Mouse (Mus musculus): ENCODE results near the gene St6gal1. TPM values are rescaled to one million over a fixed set of nuclear protein-coding genes. Genes with fewer than 3 reads are reported as not detected.

The St6gal1 gene
- polyA plus RNA-seq, 1 experiment = 77.2 TPM

GRCm38 (mm10) chr16:23269056-23269983 lies 44.8 kb downstream of the St6gal1 start:
- no peak for TF ChIP-seq POLR2A (IDR thresholded peaks at IDR 0.05; ENCODE audit: borderline replicate concordance, low read depth, low read length)
- TF ChIP-seq CTCF (IDR thresholded peaks at IDR 0.05; ENCODE audit: low read depth, low read length) = no peak
- Histone ChIP-seq H3K27ac (ENCODE audit: insufficient read depth, low read depth, low read length) (peak overlapping the region; percentile 34), H3K4me3 (ENCODE audit: insufficient read depth, low read length) (no peak overlapping the region), H3K4me1 (ENCODE audit: control insufficient read depth, insufficient read depth, low read length) (peaks cover 70% of the 10 kb centered on the region)

GRCm38 (mm10) chr16:23269984-23270912 lies 45.7 kb downstream of the St6gal1 start:
- 0 out of 2 replicates have a peak overlapping the region, but pooled peaks have one; percentile 5 for H3K27ac ChIP-seq (ENCODE audit: insufficient read depth, low read depth, low read length)
- TF ChIP-seq POLR2A (IDR thresholded peaks at IDR 0.05; ENCODE audit: borderline replicate concordance, low read depth, low read length) (no peak), CTCF (IDR thresholded peaks at IDR 0.05; ENCODE audit: low read depth, low read length) (no peak)
- no peak overlapping the region for H3K4me3 ChIP-seq (ENCODE audit: insufficient read depth, low read length)
- peaks cover 76% of the 10 kb centered on the region for H3K4me1 ChIP-seq (ENCODE audit: control insufficient read depth, insufficient read depth, low read length)

GRCm38 (mm10) chr16:23270913-23271253 lies 46.3 kb downstream of the St6gal1 start:
- H3K4me3 ChIP-seq (ENCODE audit: insufficient read depth, low read length) = no peak overlapping the region
- TF ChIP-seq CTCF (IDR thresholded peaks at IDR 0.05; ENCODE audit: low read depth, low read length) (no peak), POLR2A (IDR thresholded peaks at IDR 0.05; ENCODE audit: borderline replicate concordance, low read depth, low read length) (no peak)
- peaks cover 78% of the 10 kb centered on the region for H3K4me1 ChIP-seq (ENCODE audit: control insufficient read depth, insufficient read depth, low read length)
- H3K27ac ChIP-seq (ENCODE audit: insufficient read depth, low read depth, low read length) = peak overlapping the region; percentile 94

GRCm38 (mm10) chr16:23271746-23272520 lies 47.4 kb downstream of the St6gal1 start:
- no peak overlapping the region; the same call in 1 of the 2 replicates for H3K4me3 ChIP-seq (ENCODE audit: insufficient read depth, low read length)
- H3K27ac ChIP-seq (ENCODE audit: insufficient read depth, low read depth, low read length) = peak overlapping the region; percentile 94
- peaks cover 69% of the 10 kb centered on the region for H3K4me1 ChIP-seq (ENCODE audit: control insufficient read depth, insufficient read depth, low read length)
- TF ChIP-seq CTCF (IDR thresholded peaks at IDR 0.05; ENCODE audit: low read depth, low read length) (no peak), POLR2A (IDR thresholded peaks at IDR 0.05; ENCODE audit: borderline replicate concordance, low read depth, low read length) (no peak)

GRCm38 (mm10) chr16:23272521-23273230 lies 48.1 kb downstream of the St6gal1 start:
- Histone ChIP-seq H3K4me1 (ENCODE audit: control insufficient read depth, insufficient read depth, low read length) (peaks cover 66% of the 10 kb centered on the region), H3K27ac (ENCODE audit: insufficient read depth, low read depth, low read length) (peak overlapping the region; percentile 94), H3K4me3 (ENCODE audit: insufficient read depth, low read length) (0 out of 2 replicates have a peak overlapping the region, but pooled peaks have one; percentile 5)
- TF ChIP-seq POLR2A (IDR thresholded peaks at IDR 0.05; ENCODE audit: borderline replicate concordance, low read depth, low read length) = no peak
- TF ChIP-seq CTCF (IDR thresholded peaks at IDR 0.05; ENCODE audit: low read depth, low read length) = no peak

GRCm38 (mm10) chr16:23274005-23274404 lies 49.5 kb downstream of the St6gal1 start:
- peaks cover 56% of the 10 kb centered on the region for H3K4me1 ChIP-seq (ENCODE audit: control insufficient read depth, insufficient read depth, low read length)
- no peak for TF ChIP-seq POLR2A (IDR thresholded peaks at IDR 0.05; ENCODE audit: borderline replicate concordance, low read depth, low read length)
- TF ChIP-seq CTCF (IDR thresholded peaks at IDR 0.05; ENCODE audit: low read depth, low read length) = no peak
- no peak overlapping the region for H3K4me3 ChIP-seq (ENCODE audit: insufficient read depth, low read length)
- H3K27ac ChIP-seq (ENCODE audit: insufficient read depth, low read depth, low read length) = peak overlapping the region; percentile 94; the same call in 1 of the 2 replicates

- peaks cover 49% of the 10 kb centered on the region for H3K4me1 ChIP-seq (ENCODE audit: control insufficient read depth, insufficient read depth, low read length)
- H3K4me3 ChIP-seq (ENCODE audit: insufficient read depth, low read length) = no peak overlapping the region
- peak overlapping the region; percentile 3; the same call in 1 of the 2 replicates for H3K27ac ChIP-seq (ENCODE audit: insufficient read depth, low read depth, low read length)
- no peak for TF ChIP-seq POLR2A (IDR thresholded peaks at IDR 0.05; ENCODE audit: borderline replicate concordance, low read depth, low read length)
- no peak for TF ChIP-seq CTCF (IDR thresholded peaks at IDR 0.05; ENCODE audit: low read depth, low read length)
These were observed 50.2 kb downstream of the St6gal1 start for GRCm38 (mm10) chr16:23274606-23275310.

- TF ChIP-seq POLR2A (IDR thresholded peaks at IDR 0.05; ENCODE audit: borderline replicate concordance, low read depth, low read length) (no peak), CTCF (IDR thresholded peaks at IDR 0.05; ENCODE audit: low read depth, low read length) (no peak)
- H3K4me1 ChIP-seq (ENCODE audit: control insufficient read depth, insufficient read depth, low read length) = peaks cover 40% of the 10 kb centered on the region
- H3K27ac ChIP-seq (ENCODE audit: insufficient read depth, low read depth, low read length) = no peak overlapping the region
- H3K4me3 ChIP-seq (ENCODE audit: insufficient read depth, low read length) = no peak overlapping the region
These were observed 51.1 kb downstream of the St6gal1 start for GRCm38 (mm10) chr16:23275661-23276060.

Measured in bone marrow macrophage, adult 2 months (primary cell).